Mouse (Mus musculus): ENCODE data around the gene Rps27a. TPM values are rescaled to one million over a fixed set of nuclear protein-coding genes. Genes with fewer than 3 reads are reported as not detected.

The Rps27a gene
- total RNA-seq, 2 experiments from 2014 or later = 427 to 468 TPM

GRCm38 (mm10) chr11:29509421-29509820 lies 38.5 kb downstream of the Rps27a start:
- intact Hi-C loops (cut with DNase I) = no loop called here
- no peak for DNase-seq (ENCODE audit: extremely low spot score in 1 of 2, low spot score in 2 of 2)
- TF ChIP-seq CTCF (IDR thresholded peaks at IDR 0.05) = no peak
- H3K4me3 ChIP-seq = no peak overlapping the region
- H3K27ac ChIP-seq = no peak overlapping the region

GRCm38 (mm10) chr11:29504899-29505625 lies 42.8 kb downstream of the Rps27a start:
- TF ChIP-seq CTCF (IDR thresholded peaks at IDR 0.05) = no peak
- no peak overlapping the region for H3K27ac ChIP-seq
- H3K4me3 ChIP-seq = no peak overlapping the region
- DNase-seq (ENCODE audit: extremely low spot score in 1 of 2, low spot score in 2 of 2) = no peak
- intact Hi-C loops (cut with DNase I) = no loop called here

DNA sequence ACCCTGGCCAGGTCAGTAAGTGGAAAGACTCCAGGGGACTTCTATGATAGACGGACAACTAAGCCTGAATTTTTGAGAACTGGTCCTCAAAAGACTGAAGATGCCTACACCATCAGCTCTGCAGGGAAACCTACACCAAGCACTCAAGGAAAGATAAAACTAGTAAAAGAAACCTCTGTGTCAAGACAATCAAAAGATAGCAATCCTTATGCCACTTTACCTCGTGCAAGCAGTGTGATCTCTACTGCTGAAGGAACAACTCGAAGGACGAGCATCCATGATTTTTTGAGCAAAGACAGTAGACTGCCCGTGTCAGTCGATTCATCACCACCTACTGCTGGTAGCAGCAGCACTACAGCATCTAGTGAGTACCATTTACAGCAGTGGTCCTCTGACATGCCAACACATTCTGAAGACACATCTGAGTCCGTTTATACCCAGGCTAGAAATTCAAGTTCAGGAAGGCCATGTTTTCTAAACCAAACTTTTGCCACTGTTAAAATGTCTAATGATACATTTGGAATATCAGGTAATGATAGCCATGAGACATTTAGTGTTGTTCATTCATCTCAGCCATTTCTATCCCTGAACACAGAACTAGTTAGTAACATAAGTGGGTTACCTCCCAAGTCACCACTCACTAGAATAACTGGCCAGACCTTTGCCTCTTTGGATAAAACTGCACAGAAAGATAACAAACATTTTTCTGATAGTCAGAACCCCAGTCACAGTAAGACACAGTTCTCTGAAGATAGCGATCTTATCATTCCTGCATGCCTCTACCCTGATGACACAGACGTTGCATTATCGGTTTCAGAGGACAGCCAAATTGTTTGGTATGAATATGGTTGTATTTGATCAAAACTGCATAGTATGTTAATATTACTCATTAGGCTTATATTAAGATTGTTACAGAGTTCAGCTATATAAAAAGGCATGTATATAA lies 43.7 kb downstream of the Rps27a start:
- H3K4me3 ChIP-seq = no peak overlapping the region
- no peak overlapping the region for H3K27ac ChIP-seq
- no peak for TF ChIP-seq CTCF (IDR thresholded peaks at IDR 0.05)
- no peak for DNase-seq (ENCODE audit: extremely low spot score in 1 of 2, low spot score in 2 of 2)
- intact Hi-C loops (cut with DNase I) = no loop called here

DNA sequence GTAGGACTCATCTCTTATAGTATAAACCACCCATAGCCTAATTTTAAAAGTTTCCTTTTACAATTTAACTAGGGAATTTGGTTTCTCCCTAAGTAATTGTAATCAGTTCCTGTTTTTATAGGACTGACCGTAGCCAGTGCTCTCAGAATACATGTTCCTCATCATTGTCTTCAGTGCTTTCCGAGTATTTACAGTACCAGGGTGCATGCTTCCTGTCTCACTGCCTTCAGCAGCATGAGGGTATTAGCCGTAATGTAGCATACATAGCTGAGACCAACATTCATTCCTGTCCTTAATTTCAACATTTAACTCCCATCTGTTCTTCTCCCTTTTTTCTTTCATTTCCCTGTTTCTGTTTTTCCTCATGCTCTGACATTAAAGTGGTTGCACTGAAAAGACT lies 50.9 kb downstream of the Rps27a start:
- Histone ChIP-seq H3K4me3 (no peak overlapping the region), H3K27ac (no peak overlapping the region)
- DNase-seq (ENCODE audit: extremely low spot score in 1 of 2, low spot score in 2 of 2) = no peak
- intact Hi-C loops (cut with DNase I) = no loop called here
- TF ChIP-seq CTCF (IDR thresholded peaks at IDR 0.05) = no peak

Other genes with a start within 250 kb of the Rps27a start
- gene Ccdc88a, start 174.5 kb downstream of the Rps27a start, total RNA-seq (2021) = 10 to 100 TPM; 61.9 to 67.6 TPM
- 1 to 10 TPM; 2.9 to 4.1 TPM for gene Prorsd1, start 33.1 kb downstream of the Rps27a start, total RNA-seq (2021)
- gene Mtif2, start 21.7 kb downstream of the Rps27a start, total RNA-seq (2021) = 10 to 100 TPM; 31.6 to 34.2 TPM
- gene Clhc1, start 159 bp downstream of the Rps27a start, total RNA-seq (2021) = under 1 TPM in 1 of 2 experiments, not detected in 1; 0.21 TPM
- gene Rtn4, start 144.8 kb upstream of the Rps27a start, total RNA-seq (2021) = 100 to 1,000 TPM; 607 to 709 TPM